Mouse (Mus musculus) MEL (cell line): ENCODE results near the gene Bbof1. TPM values are rescaled to one million over a fixed set of nuclear protein-coding genes. Genes with fewer than 3 reads are reported as not detected.

Source experiments
- DNase-seq: peaks from one replicate; pipeline ENCODE4 v3.0.0; 2011; ENCODE audit warnings: low read depth, low spot score
- H3K27ac ChIP-seq: 2 replicates; pipeline ENCODE4 v1.5.1; 2012; ENCODE audit warnings: low read depth, mild to moderate bottlenecking, control low read depth, low read length, moderate library complexity; ENCODE audit not compliant: control insufficient read depth
- H3K27me3 ChIP-seq, 2 experiments: fragments of 150-350 bp in 1 of 2; sonication (generic) in 1 of 2; 2 replicates each; pipeline ENCODE4 v1.6.1; 2012; ENCODE audit warnings: low read length in 2 of 2, mild to moderate bottlenecking in 2 of 2, improper control_type of control experiment in 1 of 2, moderate library complexity in 1 of 2; ENCODE audit not compliant: insufficient read depth in 2 of 2, control insufficient read depth in 1 of 2
- H3K36me3 ChIP-seq, 2 experiments: 2 replicates each; pipeline ENCODE4 v1.6.1; 2012 to 2014; ENCODE audit warnings: low read length in 2 of 2, improper control_type of control experiment in 1 of 2, inconsistent platforms in 1 of 2, mild to moderate bottlenecking in 1 of 2; ENCODE audit not compliant: insufficient read depth in 2 of 2, control insufficient read depth in 1 of 2
- H3K4me1 ChIP-seq, 2 experiments: fragments of 150-350 bp in 1 of 2; sonication (generic) in 1 of 2; 2 replicates each; pipeline ENCODE4 v1.6.1; 2012; ENCODE audit warnings: low read length in 2 of 2, improper control_type of control experiment in 1 of 2, mild to moderate bottlenecking in 1 of 2; ENCODE audit not compliant: insufficient read depth in 2 of 2, control insufficient read depth in 1 of 2
- H3K4me3 ChIP-seq, 2 experiments: fragments of 150-350 bp in 1 of 2; sonication (generic) in 1 of 2; 2 replicates each; pipeline ENCODE4 v1.5.1; 2012; ENCODE audit warnings: low read depth in 2 of 2, low read length in 2 of 2, mild to moderate bottlenecking in 2 of 2, moderate library complexity in 2 of 2, control low read depth in 1 of 2, improper control_type of control experiment in 1 of 2; ENCODE audit not compliant: control insufficient read depth in 1 of 2, insufficient read depth in 1 of 2
- H3K79me2 ChIP-seq: 2 replicates; pipeline ENCODE4 v1.6.1; 2012; ENCODE audit warnings: mild to moderate bottlenecking, low read length, moderate library complexity; ENCODE audit not compliant: control insufficient read depth, poor library complexity, insufficient read depth
- H3K9ac ChIP-seq: 2 replicates; pipeline ENCODE4 v1.6.1; 2012; ENCODE audit warnings: low read depth, mild to moderate bottlenecking, control low read depth, low read length, moderate library complexity; ENCODE audit not compliant: control insufficient read depth, poor library complexity, severe bottlenecking
- H3K9me3 ChIP-seq: fragments of 150-350 bp; sonication (generic); replicated peaks from 2 replicates; pipeline ENCODE4 v1.6.1; 2012; ENCODE audit warnings: mild to moderate bottlenecking, low read length, improper control_type of control experiment, moderate library complexity; ENCODE audit not compliant: insufficient read depth
- CHD1 ChIP-seq: IDR thresholded peaks from 2 replicates; pipeline ENCODE4 v1.6.1; 2012; ENCODE audit warnings: low read depth, mild to moderate bottlenecking, inconsistent platforms, low read length, improper control_type of control experiment
- CTCF ChIP-seq, 3 experiments: IDR thresholded peaks in 2 of 3; conservative IDR thresholded peaks in 1 of 3; 2 replicates each; pipeline ENCODE4 v1.5.1; 2011 to 2012; ENCODE audit warnings: low read length in 3 of 3, low read depth in 2 of 3, mild to moderate bottlenecking in 2 of 3, improper control_type of control experiment in 1 of 3, inconsistent platforms in 1 of 3, mixed read lengths in 1 of 3, moderate library complexity in 1 of 3; ENCODE audit not compliant: control insufficient read depth in 1 of 3, insufficient read depth in 1 of 3, poor library complexity in 1 of 3, severe bottlenecking in 1 of 3
- E2F4 ChIP-seq: IDR thresholded peaks from 2 replicates; pipeline ENCODE4 v1.6.1; 2011; ENCODE audit warnings: low read depth, low read length, improper control_type of control experiment, borderline replicate concordance
- EP300 ChIP-seq, 2 experiments: IDR thresholded peaks; 2 replicates each; pipeline ENCODE4 v1.6.1; 2011; ENCODE audit warnings: improper control_type of control experiment in 2 of 2, low read length in 2 of 2, low read depth in 1 of 2, mild to moderate bottlenecking in 1 of 2
- GABPA ChIP-seq: IDR thresholded peaks from 2 replicates; pipeline ENCODE4 v1.6.1; 2012; ENCODE audit warnings: low read depth, mild to moderate bottlenecking, inconsistent platforms, low read length, improper control_type of control experiment, moderate library complexity
- HCFC1 ChIP-seq: IDR thresholded peaks from 2 replicates; pipeline ENCODE4 v1.6.1; 2012; ENCODE audit warnings: low read depth, mild to moderate bottlenecking, inconsistent platforms, low read length, improper control_type of control experiment, moderate library complexity
- KAT2A ChIP-seq: conservative IDR thresholded peaks from 2 replicates; pipeline ENCODE4 v1.6.1; 2012; ENCODE audit warnings: low read depth, low read length, improper control_type of control experiment, inconsistent platforms
- MAX ChIP-seq: IDR thresholded peaks from 2 replicates; pipeline ENCODE4 v1.6.1; 2011; ENCODE audit warnings: low read length, improper control_type of control experiment
- MYC ChIP-seq: IDR thresholded peaks from 2 replicates; pipeline ENCODE4 v1.6.1; 2011; ENCODE audit warnings: low read depth, mild to moderate bottlenecking, low read length, improper control_type of control experiment, moderate library complexity
- NELFE ChIP-seq: IDR thresholded peaks from 2 replicates; pipeline ENCODE4 v1.6.1; 2011; ENCODE audit warnings: low read depth, low read length, improper control_type of control experiment
- POLR2AphosphoS2 ChIP-seq: IDR thresholded peaks from 2 replicates; pipeline ENCODE4 v1.6.1; 2011; ENCODE audit warnings: low read length, improper control_type of control experiment
- RAD21 ChIP-seq: IDR thresholded peaks from 2 replicates; pipeline ENCODE4 v1.6.1; 2011; ENCODE audit warnings: mild to moderate bottlenecking, low read depth, low read length, improper control_type of control experiment
- RCOR1 ChIP-seq: IDR thresholded peaks from 2 replicates; pipeline ENCODE4 v1.6.1; 2012; ENCODE audit warnings: low read depth, mild to moderate bottlenecking, inconsistent platforms, low read length, improper control_type of control experiment
- SIN3A ChIP-seq: IDR thresholded peaks from 2 replicates; pipeline ENCODE4 v1.6.1; 2012; ENCODE audit warnings: low read length, improper control_type of control experiment, inconsistent platforms
- SMC3 ChIP-seq: IDR thresholded peaks from 2 replicates; pipeline ENCODE4 v1.6.1; 2011; ENCODE audit warnings: low read depth, low read length, improper control_type of control experiment
- TAL1 ChIP-seq: IDR thresholded peaks from 2 replicates; pipeline ENCODE4 v1.6.1; 2012; ENCODE audit warnings: mild to moderate bottlenecking, inconsistent platforms, low read length, moderate library complexity, mixed read lengths
- TBP ChIP-seq: IDR thresholded peaks from 2 replicates; pipeline ENCODE4 v1.8.0; 2011; ENCODE audit warnings: low read depth, low read length, improper control_type of control experiment
- USF2 ChIP-seq, 2 experiments: IDR thresholded peaks; 2 replicates each; pipeline ENCODE4 v1.6.1; 2011 to 2012; ENCODE audit warnings: improper control_type of control experiment in 2 of 2, low read length in 2 of 2, borderline replicate concordance in 1 of 2, inconsistent platforms in 1 of 2, low read depth in 1 of 2, mild to moderate bottlenecking in 1 of 2; ENCODE audit not compliant: insufficient read depth in 1 of 2
- ZC3H11A ChIP-seq: IDR thresholded peaks from 2 replicates; pipeline ENCODE4 v1.6.1; 2012; ENCODE audit warnings: low read depth, mild to moderate bottlenecking, inconsistent platforms, low read length, improper control_type of control experiment
- ZKSCAN1 ChIP-seq: IDR thresholded peaks from 2 replicates; pipeline ENCODE4 v1.6.1; 2012; ENCODE audit warnings: low read depth, mild to moderate bottlenecking, inconsistent platforms, low read length, improper control_type of control experiment, moderate library complexity
- polyA plus RNA-seq, 2 experiments: library from polyadenylated mRNA; stranded (reverse) in 1 of 2; unstranded in 1 of 2; fragments of >175 nt in 1 of 2; fragments of >200 nt in 1 of 2; gene quantifications; 2 replicates each; pipeline versions ENCODE4 v1.2.1 to v1.2.4; 2012; ENCODE audit warnings: low replicate concordance in 2 of 2, low read depth in 1 of 2; ENCODE audit not compliant: insufficient read length in 2 of 2, insufficient read depth in 1 of 2, missing spikeins in 1 of 2
- total RNA-seq: library from RNA; depleted of rRNA; stranded (reverse); fragments of 300-350 nt; gene quantifications from 2 replicates; pipeline ENCODE4 v1.2.3, GENCODE M21; 2012

Gene Bbof1
- total and polyA plus RNA-seq, 3 experiments: 0.81 to 1.3 TPM; not detected in 1

DNA sequence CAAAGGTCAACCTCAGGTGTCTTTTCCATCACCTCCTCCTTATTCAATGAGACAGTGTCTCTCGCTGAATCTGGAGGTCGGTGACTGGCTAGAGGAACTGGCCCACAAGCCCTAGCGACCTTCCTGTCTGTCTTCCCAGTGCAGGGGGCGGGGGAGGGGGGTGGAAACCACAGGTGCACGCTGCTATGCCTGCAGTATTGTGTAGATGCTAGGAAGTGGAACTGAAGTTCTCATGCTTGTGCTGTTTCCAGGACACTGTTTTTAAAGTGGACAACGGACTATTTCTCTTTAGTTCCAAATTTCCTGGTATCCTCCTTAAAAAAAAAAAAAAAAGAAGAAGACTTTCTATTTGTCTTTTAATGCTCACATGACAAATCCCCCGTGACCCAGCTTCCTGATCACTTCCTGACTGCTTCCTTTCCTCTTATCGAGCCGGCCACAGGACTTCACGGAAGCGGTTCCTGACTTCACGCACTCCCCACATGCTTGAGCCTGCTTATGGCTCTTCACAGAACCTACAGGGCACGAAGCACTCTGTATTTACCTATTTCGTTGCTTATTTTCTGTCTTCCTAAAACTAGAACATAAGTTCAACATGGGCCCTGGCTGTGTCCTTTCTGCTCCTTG is 20.0 kb upstream of the Bbof1 start:
- TF ChIP-seq TAL1 (no peak), MYC (no peak), ZC3H11A (no peak), MAX (no peak), ZKSCAN1 (no peak), GABPA (no peak), NELFE (no peak), RAD21 (no peak), SIN3A (no peak), CHD1 (no peak), EP300 (IDR thresholded peaks at IDR 0.05; ENCODE audit: low read depth in 1 of 2, low read length in 2 of 2) (no peak), KAT2A (no peak), TBP (no peak), RCOR1 (no peak), POLR2AphosphoS2 (no peak)
- no peak overlapping the region for H3K9ac ChIP-seq
- H3K4me1 ChIP-seq: peaks cover 0 to 8% of the 10 kb centered on the region in 2 experiments; a peak in 3 of 4 replicates
- H3K27ac ChIP-seq: no peak overlapping the region
- no peaks in the 10 kb centered on the region for H3K9me3 ChIP-seq
- no peak for DNase-seq
- H3K27me3 ChIP-seq: no peaks in the 10 kb centered on the region
- H3K36me3 ChIP-seq: peaks cover 0 to 10% of the 10 kb centered on the region in 2 experiments; a peak in 2 of 4 replicates
- H3K4me3 ChIP-seq: no peak overlapping the region
- H3K79me2 ChIP-seq: no peaks in the 10 kb centered on the region

DNA sequence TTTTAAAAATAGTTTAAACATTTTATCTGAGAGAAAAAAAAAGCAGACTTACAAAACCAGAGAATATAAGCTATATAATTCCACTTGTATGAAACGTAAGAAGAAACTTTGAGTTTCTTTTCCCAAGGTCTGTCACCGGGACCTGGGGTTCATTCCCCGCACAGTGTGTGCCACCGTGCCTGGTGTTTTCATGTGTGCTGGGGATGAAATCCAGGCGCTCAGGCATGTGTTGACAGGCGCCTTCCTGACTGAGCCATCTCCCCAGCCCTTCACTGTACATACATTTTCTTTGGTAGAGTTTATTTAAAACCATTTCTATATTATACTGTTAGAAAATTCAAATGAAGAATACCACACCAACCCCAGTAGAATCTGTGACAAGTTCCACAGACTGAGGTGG is 18.5 kb upstream of the Bbof1 start:
- H3K27ac ChIP-seq: no peak overlapping the region
- H3K9me3 ChIP-seq: no peaks in the 10 kb centered on the region
- H3K9ac ChIP-seq: no peak overlapping the region
- no peak for DNase-seq
- H3K4me3 ChIP-seq: no peak overlapping the region
- no peaks in the 10 kb centered on the region; a peak in 1 of 4 replicates for H3K4me1 ChIP-seq
- H3K27me3 ChIP-seq: no peaks in the 10 kb centered on the region
- H3K79me2 ChIP-seq: no peaks in the 10 kb centered on the region
- TF ChIP-seq SMC3: no peak
- TF ChIP-seq CTCF (IDR thresholded peaks at IDR 0.05 in 2 of 3, conservative IDR thresholded peaks at IDR 0.05 in 1 of 3; ENCODE audit: control insufficient read depth in 1 of 3, insufficient read depth in 1 of 3, low read depth in 2 of 3, low read length in 3 of 3, poor library complexity in 1 of 3, severe bottlenecking in 1 of 3): no peak
- TF ChIP-seq TBP: no peak
- no peak for TF ChIP-seq ZC3H11A
- TF ChIP-seq POLR2AphosphoS2: no peak
- no peak for TF ChIP-seq HCFC1
- TF ChIP-seq E2F4: no peak
- TF ChIP-seq USF2 (IDR thresholded peaks at IDR 0.05; ENCODE audit: borderline replicate concordance in 1 of 2, insufficient read depth in 1 of 2, low read depth in 1 of 2, low read length in 2 of 2): no peak
- H3K36me3 ChIP-seq: no peaks in the 10 kb centered on the region; a peak in 1 of 4 replicates
